Mouse (Mus musculus): ENCODE measurements at regions not wholly inside any gene's neighbourhood (a gene's known extent, or its start where the extent isn't known, plus 50 kb on each side); places are given as distances from the start of the nearest gene placed in this dataset.

GRCm38 (mm10) chr14:102891552-102891951, 90.9 kb downstream of the Kctd12 start:
- no peak overlapping the region for H3K9ac ChIP-seq (ENCODE audit: low read depth, low read length)
- DNase-seq (ENCODE audit: low spot score) (no peak), ATAC-seq (ENCODE audit: low read depth) (no peak)
- no peak overlapping the region for H3K27ac ChIP-seq (replicated peaks; ENCODE audit: low read depth, low read length)
- no peak overlapping the region for H3K4me2 ChIP-seq (ENCODE audit: low read depth, low read length)
- no peaks in the 10 kb centered on the region for H3K27me3 ChIP-seq (replicated peaks; ENCODE audit: control insufficient read depth, insufficient read depth, low read length)
- H3K4me3 ChIP-seq (ENCODE audit: low read depth, low read length) = no peak overlapping the region
- no peaks in the 10 kb centered on the region for H3K9me3 ChIP-seq (ENCODE audit: control insufficient read depth, low read length)
- 39% methylated on average over 4 of the region's 4 CpGs for WGBS
- H3K36me3 ChIP-seq (ENCODE audit: control insufficient read depth, insufficient read depth, low read length) = no peaks in the 10 kb centered on the region
- H3K4me1 ChIP-seq (ENCODE audit: control insufficient read depth, insufficient read depth, low read length) = no peaks in the 10 kb centered on the region

- Histone ChIP-seq H3K4me3 (ENCODE audit: low read depth, low read length) (no peak overlapping the region), H3K9ac (ENCODE audit: low read depth, low read length) (no peak overlapping the region), H3K4me1 (ENCODE audit: control insufficient read depth, insufficient read depth, low read length) (peaks cover 5% of the 10 kb centered on the region), H3K4me2 (ENCODE audit: low read depth, low read length) (no peak overlapping the region), H3K27me3 (replicated peaks; ENCODE audit: control insufficient read depth, insufficient read depth, low read length) (no peaks in the 10 kb centered on the region), H3K36me3 (ENCODE audit: control insufficient read depth, insufficient read depth, low read length) (no peaks in the 10 kb centered on the region), H3K9me3 (ENCODE audit: control insufficient read depth, low read length) (no peaks in the 10 kb centered on the region), H3K27ac (replicated peaks; ENCODE audit: low read depth, low read length) (no peak overlapping the region)
- DNase-seq (ENCODE audit: low spot score) (no peak), ATAC-seq (ENCODE audit: low read depth) (no peak)
- WGBS = 90% methylated on average over 2 of the region's 2 CpGs
These were observed 97.2 kb downstream of the Kctd12 start for GRCm38 (mm10) chr14:102885240-102885598.

GRCm38 (mm10) chr14:102884539-102885239, 97.7 kb downstream of the Kctd12 start:
- Histone ChIP-seq H3K9ac (ENCODE audit: low read depth, low read length) (no peak overlapping the region), H3K4me3 (ENCODE audit: low read depth, low read length) (no peak overlapping the region), H3K4me2 (ENCODE audit: low read depth, low read length) (no peak overlapping the region), H3K27ac (replicated peaks; ENCODE audit: low read depth, low read length) (no peak overlapping the region), H3K27me3 (replicated peaks; ENCODE audit: control insufficient read depth, insufficient read depth, low read length) (no peaks in the 10 kb centered on the region), H3K36me3 (ENCODE audit: control insufficient read depth, insufficient read depth, low read length) (no peaks in the 10 kb centered on the region), H3K4me1 (ENCODE audit: control insufficient read depth, insufficient read depth, low read length) (peaks cover 5% of the 10 kb centered on the region), H3K9me3 (ENCODE audit: control insufficient read depth, low read length) (no peaks in the 10 kb centered on the region)
- ATAC-seq (ENCODE audit: low read depth) (no peak), DNase-seq (ENCODE audit: low spot score) (no peak)
- WGBS = 83% methylated on average over 10 of the region's 10 CpGs

GRCm38 (mm10) chr14:102883344-102884122, 98.9 kb downstream of the Kctd12 start:
- no peak overlapping the region for H3K4me3 ChIP-seq (ENCODE audit: low read depth, low read length)
- H3K36me3 ChIP-seq (ENCODE audit: control insufficient read depth, insufficient read depth, low read length) = no peaks in the 10 kb centered on the region
- H3K4me2 ChIP-seq (ENCODE audit: low read depth, low read length) = no peak overlapping the region
- no peak overlapping the region for H3K27ac ChIP-seq (replicated peaks; ENCODE audit: low read depth, low read length)
- no peaks in the 10 kb centered on the region for H3K27me3 ChIP-seq (replicated peaks; ENCODE audit: control insufficient read depth, insufficient read depth, low read length)
- 82% methylated on average over 15 of the region's 15 CpGs for WGBS
- no peaks in the 10 kb centered on the region for H3K9me3 ChIP-seq (ENCODE audit: control insufficient read depth, low read length)
- no peak for ATAC-seq (ENCODE audit: low read depth)
- H3K9ac ChIP-seq (ENCODE audit: low read depth, low read length) = no peak overlapping the region
- peak; percentile 83 for DNase-seq (ENCODE audit: low spot score)
- peaks cover 5% of the 10 kb centered on the region for H3K4me1 ChIP-seq (ENCODE audit: control insufficient read depth, insufficient read depth, low read length)

DNA sequence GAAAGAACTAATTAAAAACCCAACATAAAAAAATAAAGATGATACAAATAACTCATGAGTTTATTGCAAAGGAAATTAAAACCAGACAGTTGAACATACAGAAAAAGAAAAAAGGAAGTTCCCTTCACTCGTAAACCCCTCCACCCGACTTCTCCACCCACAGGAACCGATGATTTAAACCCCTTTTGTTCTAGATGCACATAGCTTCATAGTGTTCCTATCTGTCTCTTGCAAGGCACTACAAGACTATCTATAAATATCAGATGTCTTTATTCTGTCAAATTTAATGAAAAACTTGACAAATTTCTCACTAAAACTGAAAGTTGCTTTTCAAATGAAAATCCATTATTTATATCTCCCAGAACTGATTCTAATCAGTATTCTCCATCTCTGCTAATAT, 100.2 kb downstream of the Kctd12 start:
- Histone ChIP-seq H3K9ac (ENCODE audit: low read depth, low read length) (no peak overlapping the region), H3K4me2 (ENCODE audit: low read depth, low read length) (no peak overlapping the region), H3K36me3 (ENCODE audit: control insufficient read depth, insufficient read depth, low read length) (no peaks in the 10 kb centered on the region), H3K4me1 (ENCODE audit: control insufficient read depth, insufficient read depth, low read length) (peaks cover 5% of the 10 kb centered on the region), H3K4me3 (ENCODE audit: low read depth, low read length) (no peak overlapping the region), H3K9me3 (ENCODE audit: control insufficient read depth, low read length) (no peaks in the 10 kb centered on the region), H3K27me3 (replicated peaks; ENCODE audit: control insufficient read depth, insufficient read depth, low read length) (no peaks in the 10 kb centered on the region), H3K27ac (replicated peaks; ENCODE audit: low read depth, low read length) (no peak overlapping the region)
- DNase-seq (ENCODE audit: low spot score) = no peak
- WGBS = 76% methylated on average over 3 of the region's 3 CpGs
- no peak for ATAC-seq (ENCODE audit: low read depth)

- no peak overlapping the region for H3K4me3 ChIP-seq (ENCODE audit: low read depth, low read length)
- no peaks in the 10 kb centered on the region for H3K36me3 ChIP-seq (ENCODE audit: control insufficient read depth, insufficient read depth, low read length)
- WGBS = 38% methylated on average over 1 of the region's 1 CpGs
- H3K9ac ChIP-seq (ENCODE audit: low read depth, low read length) = no peak overlapping the region
- peak overlapping the region; percentile 65 for H3K27ac ChIP-seq (replicated peaks; ENCODE audit: low read depth, low read length)
- DNase-seq (ENCODE audit: low spot score) = peak; percentile 90
- H3K27me3 ChIP-seq (replicated peaks; ENCODE audit: control insufficient read depth, insufficient read depth, low read length) = no peaks in the 10 kb centered on the region
- H3K4me1 ChIP-seq (ENCODE audit: control insufficient read depth, insufficient read depth, low read length) = peaks cover 5% of the 10 kb centered on the region
- ATAC-seq (ENCODE audit: low read depth) = peak; percentile 82
- no peak overlapping the region for H3K4me2 ChIP-seq (ENCODE audit: low read depth, low read length)
- no peaks in the 10 kb centered on the region for H3K9me3 ChIP-seq (ENCODE audit: control insufficient read depth, low read length)
These were observed 101.8 kb downstream of the Kctd12 start for GRCm38 (mm10) chr14:102880658-102881083.

GRCm38 (mm10) chr14:102878572-102878971, 103.9 kb downstream of the Kctd12 start:
- Histone ChIP-seq H3K4me1 (ENCODE audit: control insufficient read depth, insufficient read depth, low read length) (peaks cover 5% of the 10 kb centered on the region), H3K27me3 (replicated peaks; ENCODE audit: control insufficient read depth, insufficient read depth, low read length) (no peaks in the 10 kb centered on the region), H3K9ac (ENCODE audit: low read depth, low read length) (no peak overlapping the region), H3K9me3 (ENCODE audit: control insufficient read depth, low read length) (no peaks in the 10 kb centered on the region), H3K4me2 (ENCODE audit: low read depth, low read length) (no peak overlapping the region), H3K4me3 (ENCODE audit: low read depth, low read length) (no peak overlapping the region), H3K36me3 (ENCODE audit: control insufficient read depth, insufficient read depth, low read length) (no peaks in the 10 kb centered on the region), H3K27ac (replicated peaks; ENCODE audit: low read depth, low read length) (no peak overlapping the region)
- whole genome bisulfite sequencing = 82% methylated on average over 6 of the region's 6 CpGs
- DNase-seq (ENCODE audit: low spot score) (no peak), ATAC-seq (ENCODE audit: low read depth) (no peak)

- no peak overlapping the region for H3K27ac ChIP-seq (replicated peaks; ENCODE audit: low read depth, low read length)
- H3K27me3 ChIP-seq (replicated peaks; ENCODE audit: control insufficient read depth, insufficient read depth, low read length) = no peaks in the 10 kb centered on the region
- 74% methylated on average over 1 of the region's 1 CpGs for WGBS
- no peak for ATAC-seq (ENCODE audit: low read depth)
- H3K4me2 ChIP-seq (ENCODE audit: low read depth, low read length) = no peak overlapping the region
- H3K36me3 ChIP-seq (ENCODE audit: control insufficient read depth, insufficient read depth, low read length) = no peaks in the 10 kb centered on the region
- H3K9me3 ChIP-seq (ENCODE audit: control insufficient read depth, low read length) = no peaks in the 10 kb centered on the region
- no peak for DNase-seq (ENCODE audit: low spot score)
- H3K9ac ChIP-seq (ENCODE audit: low read depth, low read length) = no peak overlapping the region
- H3K4me3 ChIP-seq (ENCODE audit: low read depth, low read length) = no peak overlapping the region
- H3K4me1 ChIP-seq (ENCODE audit: control insufficient read depth, insufficient read depth, low read length) = no peaks in the 10 kb centered on the region
These were observed 114.3 kb downstream of the Kctd12 start for GRCm38 (mm10) chr14:102868160-102868559.

DNA sequence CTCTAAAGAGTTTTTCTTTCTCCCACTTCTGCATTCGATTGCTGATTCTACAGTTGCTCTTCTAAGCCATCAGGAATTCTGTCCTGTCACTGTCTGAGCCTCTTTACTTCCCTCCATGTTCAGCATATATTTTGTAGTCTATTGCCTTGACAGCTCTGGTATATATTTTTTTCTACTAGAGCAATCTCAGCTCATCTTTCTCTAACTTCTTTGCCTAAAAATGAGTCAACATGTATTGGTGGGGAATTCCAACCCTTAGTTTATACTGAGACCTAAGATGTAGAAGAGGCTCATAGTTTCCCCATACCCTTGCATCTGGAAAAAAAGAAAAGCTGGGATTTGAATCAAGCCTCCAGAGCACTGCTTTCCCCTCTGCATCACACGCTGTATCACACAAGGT, 114.7 kb downstream of the Kctd12 start:
- Histone ChIP-seq H3K9me3 (ENCODE audit: control insufficient read depth, low read length) (no peaks in the 10 kb centered on the region), H3K27ac (replicated peaks; ENCODE audit: low read depth, low read length) (no peak overlapping the region), H3K4me2 (ENCODE audit: low read depth, low read length) (no peak overlapping the region), H3K4me3 (ENCODE audit: low read depth, low read length) (no peak overlapping the region), H3K27me3 (replicated peaks; ENCODE audit: control insufficient read depth, insufficient read depth, low read length) (no peaks in the 10 kb centered on the region), H3K4me1 (ENCODE audit: control insufficient read depth, insufficient read depth, low read length) (no peaks in the 10 kb centered on the region), H3K36me3 (ENCODE audit: control insufficient read depth, insufficient read depth, low read length) (no peaks in the 10 kb centered on the region), H3K9ac (ENCODE audit: low read depth, low read length) (no peak overlapping the region)
- DNase-seq (ENCODE audit: low spot score) (no peak), ATAC-seq (ENCODE audit: low read depth) (no peak)
- 85% methylated on average over 2 of the region's 2 CpGs for WGBS
